Mouse (Mus musculus) gastrocnemius, postnatal 36 days (tissue): Measurements from ENCODE around the gene Ssh1. TPM values are rescaled to one million over a fixed set of nuclear protein-coding genes. Genes with fewer than 3 reads are reported as not detected.

ENCODE experiments used
- DNase-seq, 2 experiments: peaks; one replicate each; pipeline ENCODE4 v3.0.0; 2022
- intact Hi-C: fragments of 180-260 bp; cut with DNase I; formaldehyde crosslinking; loops from one replicate; pipeline ENCODE4 v1.15.1; 2025
- total RNA-seq, 2 experiments: library from RNA; stranded (reverse); gene quantifications; 2 replicates each; pipeline ENCODE4 v1.2.3; 2021

The Ssh1 gene
- total RNA-seq, 2 experiments from 2014 or later: 5.1 to 7.5 TPM

DNA sequence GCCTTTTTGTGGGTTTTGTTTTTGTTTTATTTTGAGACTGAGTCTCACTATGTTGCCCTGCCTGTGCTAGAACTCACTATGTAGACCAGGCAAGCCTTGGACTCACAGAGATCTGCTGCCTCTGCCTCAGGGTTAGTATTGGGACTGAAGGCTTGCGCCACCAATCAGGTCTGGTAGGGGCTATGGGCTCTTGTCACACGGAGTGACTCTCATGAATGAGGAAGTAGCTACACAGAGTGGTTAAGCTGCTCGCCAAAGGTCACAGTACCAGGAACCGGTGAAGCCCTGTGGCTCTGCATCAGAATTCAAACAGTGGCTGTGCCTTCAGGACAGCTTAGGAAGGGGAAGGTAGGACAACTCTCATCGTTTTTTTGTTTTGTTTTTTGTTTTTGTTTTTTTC, 5.7 kb upstream of the Ssh1 start:
- intact Hi-C loops: no loop called here
- no peak for DNase-seq

DNA sequence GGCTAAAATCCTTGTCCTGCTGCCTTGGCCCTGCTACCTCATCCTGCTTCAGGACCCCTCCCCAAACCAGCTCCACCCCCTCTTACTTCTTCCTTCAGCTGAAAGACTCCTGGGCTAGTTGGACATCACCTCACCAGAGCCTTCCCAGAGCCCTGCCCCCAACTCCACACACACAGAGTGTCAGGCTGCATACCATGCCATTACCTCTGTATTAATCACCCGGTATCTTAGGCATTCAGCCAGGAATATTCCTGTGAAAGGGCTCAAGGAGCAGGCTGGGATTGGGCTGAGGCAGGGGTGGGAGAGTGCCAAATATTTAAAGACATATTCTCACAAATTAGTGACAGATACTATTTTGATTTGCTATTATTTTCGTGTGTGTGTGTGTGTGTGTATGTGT, 2.8 kb upstream of the Ssh1 start:
- intact Hi-C loops: no loop called here
- DNase-seq: no peak

DNA sequence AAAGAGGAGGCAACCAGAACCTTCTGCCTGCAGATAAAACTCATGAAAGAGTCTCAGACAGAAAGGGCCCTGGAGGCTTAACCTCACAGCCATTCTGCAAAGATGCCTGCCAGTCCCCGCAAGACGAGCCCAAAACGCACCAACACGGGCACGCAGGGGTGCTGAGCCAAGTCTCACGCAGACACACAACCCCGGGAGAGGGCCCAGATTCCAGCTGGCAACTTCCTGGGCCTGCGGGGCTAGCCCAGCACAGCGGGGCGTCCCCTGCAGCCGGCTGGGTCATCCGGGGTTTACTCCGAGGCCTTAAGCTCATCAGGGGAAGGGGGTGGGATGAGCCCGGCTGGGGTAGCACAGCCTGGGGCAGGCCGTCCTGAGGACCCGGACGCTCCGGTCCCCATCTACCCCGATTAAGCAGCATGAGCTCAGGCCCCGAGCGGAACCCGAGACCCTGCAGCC, 635 bp downstream of the Ssh1 start:
- intact Hi-C loops: loop anchor here (2.0 kb wide), 1 partner anchor 38 kb away; no protein-coding TSS in a partner anchor
- peak in 1 of 2 experiments; percentile 46 for DNase-seq

GRCm38 (mm10) chr5:113992339-113992831, 1.3 kb downstream of the Ssh1 start:
- DNase-seq: peak in 1 of 2 experiments; percentile 20
- intact Hi-C loops: loop anchor here (2.0 kb wide), 1 partner anchor 38 kb away; no protein-coding TSS in a partner anchor

GRCm38 (mm10) chr5:113991141-113991540, 2.6 kb downstream of the Ssh1 start:
- no peak for DNase-seq
- intact Hi-C loops: no loop called here

DNA sequence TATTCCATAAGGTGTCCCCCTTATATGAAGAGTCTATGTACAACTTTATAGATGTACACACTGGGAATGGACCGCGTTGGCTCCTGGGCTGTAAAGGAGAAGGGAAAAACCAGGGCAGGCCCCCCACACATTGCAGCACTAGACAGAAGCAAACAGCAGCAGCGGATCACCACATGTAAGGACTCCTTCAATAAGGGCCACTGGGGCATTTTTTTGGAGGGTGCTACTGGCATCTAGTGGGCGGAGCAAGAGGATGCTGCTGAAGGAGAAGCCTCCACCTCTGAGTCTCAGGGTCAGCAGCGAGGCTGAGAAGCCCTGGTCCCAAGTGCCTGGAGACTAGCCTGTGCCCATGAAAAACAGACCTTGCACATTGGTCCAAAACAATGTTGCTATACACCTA, 3.1 kb downstream of the Ssh1 start:
- DNase-seq: no peak
- intact Hi-C loops: no loop called here

GRCm38 (mm10) chr5:113989437-113990024, 4.2 kb downstream of the Ssh1 start:
- DNase-seq: no peak
- intact Hi-C loops: no loop called here

- DNase-seq: peak; percentile 58 to 74
- intact Hi-C loops: no loop called here
Measured at GRCm38 (mm10) chr5:113986182-113986961, 7.3 kb downstream of the Ssh1 start.

DNA sequence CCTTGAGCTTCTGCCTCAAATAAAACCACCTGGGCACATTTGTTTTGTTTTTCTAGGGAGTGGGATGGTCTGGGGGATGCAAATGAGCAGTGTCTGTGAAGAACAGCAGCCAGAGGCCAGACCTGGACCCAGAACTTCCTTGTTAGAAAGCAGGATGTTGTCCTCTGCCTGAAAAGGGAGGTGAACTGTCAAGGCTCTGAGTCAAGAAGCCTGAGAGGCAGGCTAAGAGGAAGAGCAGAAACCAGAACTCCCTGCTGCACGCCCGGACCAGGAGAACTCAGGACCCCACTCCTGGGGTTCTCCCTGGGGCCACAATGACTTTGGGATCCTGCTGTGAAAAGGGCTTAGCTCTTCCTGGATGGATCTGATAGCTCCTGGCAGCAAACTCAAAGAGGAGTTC, 8.0 kb downstream of the Ssh1 start:
- intact Hi-C loops: no loop called here
- no peak for DNase-seq

GRCm38 (mm10) chr5:113984025-113984740, 9.5 kb downstream of the Ssh1 start:
- intact Hi-C loops: no loop called here
- DNase-seq: no peak

- intact Hi-C loops: no loop called here
- no peak for DNase-seq
Measured at GRCm38 (mm10) chr5:113983541-113983940, 10.2 kb downstream of the Ssh1 start.

DNA sequence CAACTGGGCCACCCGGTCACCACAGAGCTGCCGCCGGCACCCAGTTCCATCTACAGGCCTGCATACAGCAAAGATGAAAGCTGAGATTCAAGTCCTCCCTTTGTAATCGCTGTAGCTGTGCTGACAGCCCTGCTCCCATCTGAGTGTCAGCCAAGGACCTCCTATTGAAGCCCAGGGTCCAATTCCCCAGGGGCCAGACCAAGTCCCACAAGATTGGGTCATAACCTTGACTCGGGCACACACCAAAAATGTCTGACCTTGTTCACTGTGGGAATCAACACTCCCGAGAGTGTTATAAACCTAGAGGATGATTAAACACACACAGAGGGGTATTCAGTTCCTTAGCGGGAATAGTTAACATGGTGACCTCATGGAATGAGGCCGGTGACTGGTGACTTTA, 11.9 kb downstream of the Ssh1 start:
- intact Hi-C loops: no loop called here
- no peak for DNase-seq

DNA sequence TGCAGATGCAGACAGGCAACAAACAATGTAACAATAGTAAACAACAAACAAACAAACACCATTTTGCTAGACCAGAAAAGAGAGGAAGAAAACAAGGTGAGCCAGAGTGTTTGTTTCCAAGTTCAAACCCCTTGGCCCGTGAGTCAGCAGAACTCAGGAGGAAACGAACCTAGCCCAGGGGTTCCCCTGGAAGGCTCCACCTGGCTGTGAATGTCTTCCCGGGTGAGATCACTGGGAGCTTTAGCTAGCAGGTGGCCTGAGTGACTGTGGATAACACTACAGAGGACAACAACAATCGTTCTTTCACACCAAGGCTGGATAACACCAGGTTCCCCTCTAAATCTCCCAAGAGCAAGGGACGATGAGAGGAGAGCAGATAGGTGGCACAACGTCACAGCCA, 12.5 kb downstream of the Ssh1 start:
- intact Hi-C loops: no loop called here
- DNase-seq: no peak

GRCm38 (mm10) chr5:113980511-113980910, 13.2 kb downstream of the Ssh1 start:
- DNase-seq: no peak
- intact Hi-C loops: no loop called here

DNA sequence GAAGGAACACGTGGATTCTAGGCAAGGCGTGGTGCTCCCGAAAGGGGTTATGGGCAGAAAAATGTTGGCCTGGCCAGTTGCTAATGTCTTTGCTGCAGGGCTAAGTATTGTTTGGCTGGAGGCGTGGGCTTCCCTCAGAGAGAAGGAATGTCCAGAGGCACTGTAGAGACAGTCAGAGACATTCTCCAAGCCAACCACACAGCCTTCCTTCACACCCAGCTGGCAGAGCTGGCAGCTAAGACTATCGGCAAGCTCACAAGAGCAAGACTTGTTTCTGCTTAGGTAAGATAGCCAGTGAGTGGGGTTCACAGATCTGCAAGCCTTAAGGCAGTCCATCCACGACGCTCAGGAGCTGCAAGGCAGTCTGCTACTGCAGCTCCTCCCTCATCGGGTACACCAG, 16.4 kb downstream of the Ssh1 start:
- no peak for DNase-seq
- intact Hi-C loops: no loop called here

GRCm38 (mm10) chr5:113976597-113976996, 17.1 kb downstream of the Ssh1 start:
- intact Hi-C loops: no loop called here
- DNase-seq: no peak

- intact Hi-C loops: no loop called here
Measured at GRCm38 (mm10) chr5:113975538-113976215, 18.0 kb downstream of the Ssh1 start.

GRCm38 (mm10) chr5:113974576-113974975, 19.1 kb downstream of the Ssh1 start:
- intact Hi-C loops: no loop called here
- no peak for DNase-seq

More at GRCm38 (mm10) chr5:113975538-113976215, 18.0 kb downstream of the Ssh1 start:
- peak; percentile 59 to 63 for DNase-seq

DNA sequence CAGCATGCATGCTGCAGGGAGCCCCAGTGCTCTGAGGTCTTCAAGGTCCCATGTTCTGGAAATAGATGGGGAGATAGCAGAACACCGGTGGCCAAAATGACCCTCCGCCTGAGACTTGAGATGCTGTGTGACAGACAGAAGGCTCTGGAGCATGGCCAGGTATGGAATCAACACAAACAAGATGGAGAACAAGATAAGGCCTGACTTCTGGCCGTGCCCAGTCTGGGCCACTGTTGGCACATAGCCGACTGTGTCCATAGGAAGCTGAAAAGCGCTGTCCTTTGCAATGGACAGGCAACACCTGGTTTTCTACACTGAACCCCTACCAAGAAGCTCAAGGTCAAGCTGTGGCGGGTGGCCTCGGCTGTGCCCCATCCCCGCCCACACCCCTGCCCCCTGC, 19.9 kb downstream of the Ssh1 start:
- no peak for DNase-seq
- intact Hi-C loops: no loop called here
